Mouse (Mus musculus) midbrain, embryonic 10.5 days (tissue): ENCODE measurements around the gene Alcam. TPM values are rescaled to one million over a fixed set of nuclear protein-coding genes. Genes with fewer than 3 reads are reported as not detected.

ENCODE experiments used
- DNase-seq: peaks from one replicate; pipeline ENCODE4 v3.0.0-alpha.2; 2017; ENCODE audit warnings: low spot score
- H3K27ac ChIP-seq: fragments of 300-500 bp; sonication (generic); replicated peaks from 2 replicates; pipeline ENCODE4 v1.5.1; 2016; ENCODE audit warnings: mild to moderate bottlenecking
- H3K27me3 ChIP-seq: fragments of 300-500 bp; sonication (generic); 2 replicates; pipeline ENCODE4 v1.6.1; 2016; ENCODE audit warnings: low read depth, mild to moderate bottlenecking; ENCODE audit not compliant: poor library complexity, severe bottlenecking
- H3K36me3 ChIP-seq: fragments of 300-500 bp; sonication (generic); 2 replicates; pipeline ENCODE4 v1.6.1; 2016; ENCODE audit warnings: mild to moderate bottlenecking, moderate library complexity
- H3K4me1 ChIP-seq: fragments of 300-500 bp; sonication (generic); 2 replicates; pipeline ENCODE4 v1.6.1; 2016
- H3K4me3 ChIP-seq: fragments of 300-500 bp; sonication (generic); 2 replicates; pipeline ENCODE4 v1.5.1; 2016; ENCODE audit warnings: mild to moderate bottlenecking, moderate library complexity
- H3K9me3 ChIP-seq: fragments of 300-500 bp; sonication (generic); replicated peaks from 2 replicates; pipeline ENCODE4 v1.6.1; 2016; ENCODE audit warnings: mild to moderate bottlenecking
- WGBS: fragments of 180-500 bp; shearing (Covaris S2); methylation state at CpG from one replicate; pipeline ENCODE4 v1.1.7; 2016; 5-methylcytosine and 5-hydroxymethylcytosine counted together
- polyA plus RNA-seq: library from polyadenylated mRNA; unstranded; fragments of >200 nt; fragmentation: Nextera tagmentation; extraction: Ambion mirVana; gene quantifications from 2 replicates; pipeline ENCODE4 v1.2.1, GENCODE M21; 2016

The Alcam gene
- polyA plus RNA-seq, 1 experiment from 2014 or later, result 10.4 TPM

- peak; percentile 15 for DNase-seq
- Histone ChIP-seq H3K4me3 (no peak overlapping the region), H3K27me3 (no peaks in the 10 kb centered on the region), H3K4me1 (no peaks in the 10 kb centered on the region), H3K9me3 (no peaks in the 10 kb centered on the region), H3K36me3 (no peaks in the 10 kb centered on the region), H3K27ac (no peak overlapping the region)
- 72% methylated on average over 13 of the region's 13 CpGs for WGBS
These were observed 70.3 kb downstream of the Alcam start for GRCm38 (mm10) chr16:52383456-52384185.

- no peaks in the 10 kb centered on the region for H3K9me3 ChIP-seq
- no peaks in the 10 kb centered on the region for H3K27me3 ChIP-seq
- no peaks in the 10 kb centered on the region for H3K36me3 ChIP-seq
- DNase-seq, result no peak
- no peak overlapping the region for H3K27ac ChIP-seq
- no peak overlapping the region for H3K4me3 ChIP-seq
- WGBS, result 78% methylated on average over 7 of the region's 7 CpGs
- no peaks in the 10 kb centered on the region for H3K4me1 ChIP-seq
These were observed 74.9 kb downstream of the Alcam start for GRCm38 (mm10) chr16:52378811-52379597.

GRCm38 (mm10) chr16:52376827-52377226 lies 77.0 kb downstream of the Alcam start:
- Histone ChIP-seq H3K4me3 (no peak overlapping the region), H3K9me3 (no peaks in the 10 kb centered on the region), H3K27ac (no peak overlapping the region), H3K36me3 (no peaks in the 10 kb centered on the region), H3K27me3 (no peaks in the 10 kb centered on the region), H3K4me1 (no peaks in the 10 kb centered on the region)
- 89% methylated on average over 2 of the region's 2 CpGs for WGBS
- no peak for DNase-seq

GRCm38 (mm10) chr16:52371956-52372355 lies 81.9 kb downstream of the Alcam start:
- Histone ChIP-seq H3K36me3 (no peaks in the 10 kb centered on the region), H3K4me3 (no peak overlapping the region), H3K9me3 (no peaks in the 10 kb centered on the region), H3K27me3 (no peaks in the 10 kb centered on the region), H3K27ac (no peak overlapping the region), H3K4me1 (no peaks in the 10 kb centered on the region)
- DNase-seq, result no peak
- 94% methylated on average over 2 of the region's 2 CpGs for WGBS

GRCm38 (mm10) chr16:52368521-52368920 lies 85.4 kb downstream of the Alcam start:
- Histone ChIP-seq H3K36me3 (no peaks in the 10 kb centered on the region), H3K4me3 (no peak overlapping the region), H3K9me3 (no peaks in the 10 kb centered on the region), H3K4me1 (no peaks in the 10 kb centered on the region), H3K27me3 (no peaks in the 10 kb centered on the region), H3K27ac (no peak overlapping the region)
- DNase-seq, result no peak
- 95% methylated on average over 5 of the region's 5 CpGs for WGBS

- Histone ChIP-seq H3K4me3 (no peak overlapping the region), H3K4me1 (no peaks in the 10 kb centered on the region), H3K27ac (no peak overlapping the region), H3K27me3 (no peaks in the 10 kb centered on the region), H3K9me3 (no peaks in the 10 kb centered on the region), H3K36me3 (no peaks in the 10 kb centered on the region)
- no peak for DNase-seq
- WGBS, result 95% methylated on average over 4 of the region's 4 CpGs
These were observed 87.0 kb downstream of the Alcam start for GRCm38 (mm10) chr16:52366915-52367314.

GRCm38 (mm10) chr16:52363944-52364511 lies 89.8 kb downstream of the Alcam start:
- no peak overlapping the region for H3K4me3 ChIP-seq
- DNase-seq, result no peak
- 93% methylated on average over 4 of the region's 4 CpGs for WGBS
- H3K36me3 ChIP-seq, result no peaks in the 10 kb centered on the region
- H3K9me3 ChIP-seq, result no peaks in the 10 kb centered on the region
- H3K27me3 ChIP-seq, result no peaks in the 10 kb centered on the region
- no peak overlapping the region for H3K27ac ChIP-seq
- no peaks in the 10 kb centered on the region for H3K4me1 ChIP-seq

- Histone ChIP-seq H3K27me3 (no peaks in the 10 kb centered on the region), H3K4me3 (no peak overlapping the region), H3K36me3 (no peaks in the 10 kb centered on the region), H3K27ac (no peak overlapping the region), H3K4me1 (no peaks in the 10 kb centered on the region), H3K9me3 (no peaks in the 10 kb centered on the region)
- 79% methylated on average over 2 of the region's 2 CpGs for WGBS
- no peak for DNase-seq
These were observed 110.3 kb downstream of the Alcam start for GRCm38 (mm10) chr16:52343467-52344033.

- Histone ChIP-seq H3K36me3 (no peaks in the 10 kb centered on the region), H3K27me3 (no peaks in the 10 kb centered on the region), H3K9me3 (no peaks in the 10 kb centered on the region), H3K4me1 (no peaks in the 10 kb centered on the region), H3K27ac (no peak overlapping the region), H3K4me3 (no peak overlapping the region)
- WGBS, result 88% methylated on average over 8 of the region's 8 CpGs
- no peak for DNase-seq
These were observed 111.0 kb downstream of the Alcam start for GRCm38 (mm10) chr16:52342694-52343466.

GRCm38 (mm10) chr16:52334084-52334483 lies 119.8 kb downstream of the Alcam start:
- H3K36me3 ChIP-seq, result no peaks in the 10 kb centered on the region
- H3K4me1 ChIP-seq, result no peaks in the 10 kb centered on the region
- no peaks in the 10 kb centered on the region for H3K9me3 ChIP-seq
- H3K27ac ChIP-seq, result no peak overlapping the region
- no peaks in the 10 kb centered on the region for H3K27me3 ChIP-seq
- 90% methylated on average over 4 of the region's 4 CpGs for WGBS
- no peak overlapping the region for H3K4me3 ChIP-seq
- DNase-seq, result no peak

- H3K4me3 ChIP-seq, result no peak overlapping the region
- no peaks in the 10 kb centered on the region for H3K27me3 ChIP-seq
- 83% methylated on average over 5 of the region's 5 CpGs for WGBS
- H3K27ac ChIP-seq, result no peak overlapping the region
- H3K4me1 ChIP-seq, result no peaks in the 10 kb centered on the region
- no peaks in the 10 kb centered on the region for H3K9me3 ChIP-seq
- no peak for DNase-seq
- H3K36me3 ChIP-seq, result no peaks in the 10 kb centered on the region
These were observed 120.2 kb downstream of the Alcam start for GRCm38 (mm10) chr16:52333631-52334030.

GRCm38 (mm10) chr16:52331341-52331830 lies 122.5 kb downstream of the Alcam start:
- H3K9me3 ChIP-seq, result no peaks in the 10 kb centered on the region
- DNase-seq, result no peak
- no peaks in the 10 kb centered on the region for H3K27me3 ChIP-seq
- H3K36me3 ChIP-seq, result no peaks in the 10 kb centered on the region
- H3K4me1 ChIP-seq, result no peaks in the 10 kb centered on the region
- H3K4me3 ChIP-seq, result no peak overlapping the region
- no peak overlapping the region for H3K27ac ChIP-seq
- 92% methylated on average over 3 of the region's 3 CpGs for WGBS
